Mouse (Mus musculus): Measurements from ENCODE around the gene Slc48a1.

GRCm38 (mm10) chr15:97822545-97823228 lies 44.4 kb downstream of the Slc48a1 start:
- TF ChIP-seq POLR2A (IDR thresholded peaks at IDR 0.05; ENCODE audit: low read depth, low read length), result no peak
- TF ChIP-seq CTCF (IDR thresholded peaks at IDR 0.05; ENCODE audit: extremely low read depth, insufficient read depth, insufficient read length, insufficient replicate concordance), result no peak
